Mouse (Mus musculus) heart, embryonic 12.5 days (tissue): Measurements from ENCODE around the gene Tor3a. TPM values are rescaled to one million over a fixed set of nuclear protein-coding genes. Genes with fewer than 3 reads are reported as not detected.
A peak's percentile ranks its signal among the peaks of the same experiment; 100 is the strongest.

ENCODE experiments used
- ATAC-seq: fragments of 200-750 bp; cut with Nextera tagmentation; 2 replicates; pipeline ENCODE4 v1.8.0; 2017; ENCODE audit warnings: moderate TSS enrichment, moderate library complexity; ENCODE audit not compliant: insufficient number of reproducible peaks, low FRiP score
- H3K27ac ChIP-seq: fragments of 300-500 bp; sonication (generic); 2 replicates; pipeline ENCODE4 v1.5.1; 2016; ENCODE audit warnings: mild to moderate bottlenecking, moderate library complexity; ENCODE audit not compliant: poor library complexity, severe bottlenecking
- H3K27me3 ChIP-seq: fragments of 300-500 bp; sonication (generic); replicated peaks from 2 replicates; pipeline ENCODE4 v1.6.1; 2016; ENCODE audit warnings: mild to moderate bottlenecking, moderate library complexity
- H3K36me3 ChIP-seq: fragments of 300-500 bp; sonication (generic); 2 replicates; pipeline ENCODE4 v1.6.1; 2016; ENCODE audit warnings: mild to moderate bottlenecking, moderate library complexity
- H3K4me1 ChIP-seq: fragments of 300-500 bp; sonication (generic); replicated peaks from 2 replicates; pipeline ENCODE4 v1.6.1; 2016; ENCODE audit warnings: mild to moderate bottlenecking
- H3K4me2 ChIP-seq: fragments of 300-500 bp; sonication (generic); 2 replicates; pipeline ENCODE4 v1.6.1; 2016; ENCODE audit warnings: mild to moderate bottlenecking, moderate library complexity
- H3K4me3 ChIP-seq: fragments of 300-500 bp; sonication (generic); 2 replicates; pipeline ENCODE4 v1.5.1; 2016; ENCODE audit warnings: mild to moderate bottlenecking
- H3K9ac ChIP-seq: fragments of 300-500 bp; sonication (generic); 2 replicates; pipeline ENCODE4 v1.6.1; 2016; ENCODE audit warnings: mild to moderate bottlenecking, moderate library complexity
- H3K9me3 ChIP-seq: fragments of 300-500 bp; sonication (generic); replicated peaks from 2 replicates; pipeline ENCODE4 v1.6.1; 2016; ENCODE audit warnings: mild to moderate bottlenecking, moderate library complexity
- WGBS: fragments of 180-500 bp; shearing (Covaris S2); methylation state at CpG from one replicate; pipeline ENCODE4 v1.1.7; 2016; 5-methylcytosine and 5-hydroxymethylcytosine counted together
- polyA plus RNA-seq: library from polyadenylated mRNA; unstranded; fragments of >200 nt; fragmentation: Nextera tagmentation; extraction: Ambion mirVana; gene quantifications from 2 replicates; pipeline ENCODE4 v1.2.1, GENCODE M21; 2016

Tor3a gene
- polyA plus RNA-seq, 1 experiment from 2014 or later, result 4.5 TPM

GRCm38 (mm10) chr1:156629984-156630383 lies 44.2 kb downstream of the Tor3a start:
- Histone ChIP-seq H3K4me3 (no peak overlapping the region), H3K4me2 (no peak overlapping the region), H3K36me3 (peaks cover 69% of the 10 kb centered on the region), H3K4me1 (no peaks in the 10 kb centered on the region), H3K9ac (no peak overlapping the region), H3K27ac (no peak overlapping the region), H3K27me3 (no peaks in the 10 kb centered on the region), H3K9me3 (no peaks in the 10 kb centered on the region)
- no peak for ATAC-seq
- WGBS, result 92% methylated on average over 8 of the region's 8 CpGs

GRCm38 (mm10) chr1:156626729-156627128 lies 47.4 kb downstream of the Tor3a start:
- Histone ChIP-seq H3K27me3 (no peaks in the 10 kb centered on the region), H3K9me3 (no peaks in the 10 kb centered on the region), H3K4me3 (no peak overlapping the region)

GRCm38 (mm10) chr1:156624231-156624630 lies 49.9 kb downstream of the Tor3a start:
- no peaks in the 10 kb centered on the region for H3K27me3 ChIP-seq
- no peak overlapping the region for H3K4me3 ChIP-seq
- H3K9me3 ChIP-seq, result no peaks in the 10 kb centered on the region
- no peak overlapping the region for H3K4me2 ChIP-seq
- no peak overlapping the region for H3K27ac ChIP-seq
- ATAC-seq, result no peak
- H3K9ac ChIP-seq, result no peak overlapping the region
- H3K4me1 ChIP-seq, result peaks cover 10% of the 10 kb centered on the region
- WGBS, result 61% methylated on average over 1 of the region's 1 CpGs
- peaks cover 31% of the 10 kb centered on the region for H3K36me3 ChIP-seq

More at GRCm38 (mm10) chr1:156626729-156627128, 47.4 kb downstream of the Tor3a start:
- Histone ChIP-seq H3K27ac (no peak overlapping the region), H3K36me3 (peaks cover 56% of the 10 kb centered on the region), H3K9ac (no peak overlapping the region), H3K4me1 (no peaks in the 10 kb centered on the region), H3K4me2 (no peak overlapping the region)
- 81% methylated on average over 4 of the region's 4 CpGs for WGBS
- ATAC-seq, result no peak

GRCm38 (mm10) chr1:156620951-156621350 lies 53.2 kb downstream of the Tor3a start:
- Histone ChIP-seq H3K9me3 (no peaks in the 10 kb centered on the region), H3K4me3 (no peak overlapping the region), H3K4me1 (peaks cover 28% of the 10 kb centered on the region), H3K4me2 (no peak overlapping the region), H3K9ac (no peak overlapping the region), H3K27ac (no peak overlapping the region), H3K36me3 (peaks cover 21% of the 10 kb centered on the region), H3K27me3 (no peaks in the 10 kb centered on the region)
- WGBS, result 77% methylated on average over 3 of the region's 3 CpGs
- no peak for ATAC-seq

- Histone ChIP-seq H3K36me3 (peaks cover 16% of the 10 kb centered on the region), H3K9ac (no peak overlapping the region), H3K9me3 (no peaks in the 10 kb centered on the region), H3K4me3 (no peak overlapping the region), H3K27ac (0 out of 2 replicates have a peak overlapping the region, but pooled peaks have one; percentile 3), H3K4me1 (peaks cover 33% of the 10 kb centered on the region), H3K27me3 (no peaks in the 10 kb centered on the region), H3K4me2 (no peak overlapping the region)
- WGBS, result 58% methylated on average over 4 of the region's 4 CpGs
- ATAC-seq, result no peak
These were observed 53.8 kb downstream of the Tor3a start for GRCm38 (mm10) chr1:156620292-156620909.

- H3K27ac ChIP-seq, result peak overlapping the region; percentile 78; the same call in 1 of the 2 replicates
- peaks cover 54% of the 10 kb centered on the region for H3K4me1 ChIP-seq
- no peaks in the 10 kb centered on the region for H3K9me3 ChIP-seq
- H3K4me3 ChIP-seq, result no peak overlapping the region
- H3K9ac ChIP-seq, result no peak overlapping the region
- ATAC-seq, result no peak
- H3K4me2 ChIP-seq, result peak overlapping the region; percentile 41
- H3K36me3 ChIP-seq, result peaks cover 4% of the 10 kb centered on the region
- WGBS, result 63% methylated on average over 4 of the region's 4 CpGs
- no peaks in the 10 kb centered on the region for H3K27me3 ChIP-seq
These were observed 56.3 kb downstream of the Tor3a start for GRCm38 (mm10) chr1:156617811-156618210.

- peaks cover 54% of the 10 kb centered on the region for H3K4me1 ChIP-seq
- H3K9ac ChIP-seq, result 0 out of 2 replicates have a peak overlapping the region, but pooled peaks have one; percentile 20
- 43% methylated on average over 12 of the region's 12 CpGs for WGBS
- peak overlapping the region; percentile 30 for H3K4me3 ChIP-seq
- ATAC-seq, result 0 out of 2 replicates have a peak, but pooled peaks have one; percentile 22
- H3K27ac ChIP-seq, result peak overlapping the region; percentile 78
- no peaks in the 10 kb centered on the region for H3K36me3 ChIP-seq
- H3K9me3 ChIP-seq, result no peaks in the 10 kb centered on the region
- H3K27me3 ChIP-seq, result no peaks in the 10 kb centered on the region
- H3K4me2 ChIP-seq, result peak overlapping the region; percentile 41
These were observed 57.1 kb downstream of the Tor3a start for GRCm38 (mm10) chr1:156616989-156617598.

- H3K9me3 ChIP-seq, result no peaks in the 10 kb centered on the region
- ATAC-seq, result peak; percentile 79
- H3K9ac ChIP-seq, result peak overlapping the region; percentile 27; the same call in 1 of the 2 replicates
- peaks cover 51% of the 10 kb centered on the region for H3K4me1 ChIP-seq
- peak overlapping the region; percentile 39 for H3K4me3 ChIP-seq
- no peaks in the 10 kb centered on the region for H3K27me3 ChIP-seq
- H3K36me3 ChIP-seq, result no peaks in the 10 kb centered on the region
- peak overlapping the region; percentile 77 for H3K27ac ChIP-seq
- 15% methylated on average over 13 of the region's 13 CpGs for WGBS
- H3K4me2 ChIP-seq, result peak overlapping the region; percentile 68
These were observed 58.6 kb downstream of the Tor3a start for GRCm38 (mm10) chr1:156615381-156616133.

GRCm38 (mm10) chr1:156614710-156615109 lies 59.4 kb downstream of the Tor3a start:
- Histone ChIP-seq H3K9ac (no peak overlapping the region), H3K4me1 (peaks cover 46% of the 10 kb centered on the region), H3K27ac (no peak overlapping the region), H3K9me3 (no peaks in the 10 kb centered on the region), H3K36me3 (no peaks in the 10 kb centered on the region), H3K4me2 (no peak overlapping the region; the same call in 1 of the 2 replicates), H3K27me3 (no peaks in the 10 kb centered on the region), H3K4me3 (no peak overlapping the region)
- ATAC-seq, result no peak
- 85% methylated on average over 1 of the region's 1 CpGs for WGBS

- H3K4me1 ChIP-seq, result peaks cover 42% of the 10 kb centered on the region
- H3K4me3 ChIP-seq, result no peak overlapping the region
- H3K9me3 ChIP-seq, result no peaks in the 10 kb centered on the region
- WGBS, result 24% methylated on average over 9 of the region's 9 CpGs
- no peaks in the 10 kb centered on the region for H3K36me3 ChIP-seq
- H3K27me3 ChIP-seq, result no peaks in the 10 kb centered on the region
- ATAC-seq, result no peak
- H3K4me2 ChIP-seq, result peak overlapping the region; percentile 27
- peak overlapping the region; percentile 81 for H3K27ac ChIP-seq
- 0 out of 2 replicates have a peak overlapping the region, but pooled peaks have one; percentile 55 for H3K9ac ChIP-seq
These were observed 60.2 kb downstream of the Tor3a start for GRCm38 (mm10) chr1:156613855-156614530.
